Mouse (Mus musculus): ENCODE measurements around the gene Mok. TPM values are rescaled to one million over a fixed set of nuclear protein-coding genes. Genes with fewer than 3 reads are reported as not detected.

Gene Mok
- polyA plus RNA-seq, 1 experiment: not detected

DNA sequence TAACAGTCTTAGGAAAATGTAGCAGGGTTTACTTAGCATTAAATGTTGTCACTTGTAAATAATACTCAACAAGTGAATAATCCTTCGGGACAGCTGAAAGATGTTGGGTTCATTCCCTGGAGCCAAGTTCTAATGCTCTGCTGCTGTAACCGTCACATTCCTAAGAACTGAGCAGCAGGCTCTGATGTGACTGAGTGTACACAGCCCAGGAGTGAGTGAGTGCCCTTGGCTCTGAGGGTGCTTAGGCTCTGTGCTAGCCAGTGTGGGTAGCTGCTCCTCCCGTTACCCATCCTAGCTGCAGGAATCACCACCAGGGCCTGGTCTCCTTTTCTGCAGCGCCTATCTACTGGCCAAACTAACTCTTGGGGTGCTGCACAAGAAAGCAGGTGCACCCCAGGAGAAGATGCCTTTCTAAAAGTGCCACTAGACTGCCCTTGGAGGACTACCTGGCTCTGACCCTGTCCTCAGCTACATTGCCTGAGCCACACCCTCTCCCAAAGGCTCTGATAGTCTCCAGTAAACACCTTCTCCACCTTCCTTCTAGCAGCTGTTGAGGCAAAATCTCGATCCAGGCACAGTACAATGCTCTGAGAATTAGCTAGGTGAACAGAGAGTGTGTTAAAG, 38.0 kb downstream of the Mok start:
- TF ChIP-seq GATA1 (IDR thresholded peaks at IDR 0.05; ENCODE audit: low read length): no peak
- TF ChIP-seq TAL1 (IDR thresholded peaks at IDR 0.05; ENCODE audit: low read length): no peak
- H3K36me3 ChIP-seq (ENCODE audit: control insufficient read depth): peaks cover 23% of the 10 kb centered on the region
- peaks cover 6% of the 10 kb centered on the region for H3K4me1 ChIP-seq (ENCODE audit: control insufficient read depth)
- H3K4me3 ChIP-seq (replicated peaks): no peak overlapping the region
- no peaks in the 10 kb centered on the region for H3K27me3 ChIP-seq (ENCODE audit: control insufficient read depth)
- no peaks in the 10 kb centered on the region for H3K9me3 ChIP-seq (ENCODE audit: control insufficient read depth, low read length)

- peaks cover 6% of the 10 kb centered on the region for H3K4me1 ChIP-seq (ENCODE audit: control insufficient read depth)
- H3K9me3 ChIP-seq (ENCODE audit: control insufficient read depth, low read length): no peaks in the 10 kb centered on the region
- H3K4me3 ChIP-seq (replicated peaks): no peak overlapping the region
- H3K36me3 ChIP-seq (ENCODE audit: control insufficient read depth): peaks cover 25% of the 10 kb centered on the region
- no peak for TF ChIP-seq TAL1 (IDR thresholded peaks at IDR 0.05; ENCODE audit: low read length)
- no peaks in the 10 kb centered on the region for H3K27me3 ChIP-seq (ENCODE audit: control insufficient read depth)
Measured at GRCm38 (mm10) chr12:110801876-110802464, 38.8 kb downstream of the Mok start.

DNA sequence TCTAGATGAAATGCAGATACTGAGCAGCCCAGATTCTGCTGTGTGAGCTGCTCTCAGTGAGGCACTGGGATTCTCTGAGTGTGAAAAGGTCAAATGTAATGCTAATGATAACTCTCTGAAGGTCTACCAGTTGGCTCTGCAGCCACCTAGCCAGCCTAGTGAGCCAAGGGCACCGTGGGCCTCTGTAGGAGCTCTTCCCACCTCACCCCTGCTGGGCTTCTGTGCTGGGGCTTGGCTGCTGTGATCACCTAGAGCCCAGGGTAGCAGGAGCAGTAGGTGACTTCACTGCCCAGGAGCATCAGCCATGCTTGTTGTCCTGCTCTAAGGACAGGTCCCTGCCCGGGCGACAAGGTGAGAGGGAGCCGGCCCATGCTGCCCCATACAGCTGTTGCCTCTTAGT, 41.5 kb downstream of the Mok start:
- no peak for TF ChIP-seq TAL1 (IDR thresholded peaks at IDR 0.05; ENCODE audit: low read length)
- no peak for TF ChIP-seq GATA1 (IDR thresholded peaks at IDR 0.05; ENCODE audit: low read length)
- Histone ChIP-seq H3K4me3 (replicated peaks) (no peak overlapping the region), H3K9me3 (ENCODE audit: control insufficient read depth, low read length) (no peaks in the 10 kb centered on the region), H3K4me1 (ENCODE audit: control insufficient read depth) (peaks cover 6% of the 10 kb centered on the region), H3K27me3 (ENCODE audit: control insufficient read depth) (no peaks in the 10 kb centered on the region), H3K36me3 (ENCODE audit: control insufficient read depth) (peaks cover 27% of the 10 kb centered on the region)

GRCm38 (mm10) chr12:110797842-110798431, 42.8 kb downstream of the Mok start:
- Histone ChIP-seq H3K4me1 (ENCODE audit: control insufficient read depth) (peaks cover 6% of the 10 kb centered on the region), H3K9me3 (ENCODE audit: control insufficient read depth, low read length) (no peaks in the 10 kb centered on the region), H3K27me3 (ENCODE audit: control insufficient read depth) (no peaks in the 10 kb centered on the region), H3K36me3 (ENCODE audit: control insufficient read depth) (peaks cover 37% of the 10 kb centered on the region), H3K4me3 (replicated peaks) (no peak overlapping the region)
- TF ChIP-seq GATA1 (IDR thresholded peaks at IDR 0.05; ENCODE audit: low read length) (no peak), TAL1 (IDR thresholded peaks at IDR 0.05; ENCODE audit: low read length) (no peak)

DNA sequence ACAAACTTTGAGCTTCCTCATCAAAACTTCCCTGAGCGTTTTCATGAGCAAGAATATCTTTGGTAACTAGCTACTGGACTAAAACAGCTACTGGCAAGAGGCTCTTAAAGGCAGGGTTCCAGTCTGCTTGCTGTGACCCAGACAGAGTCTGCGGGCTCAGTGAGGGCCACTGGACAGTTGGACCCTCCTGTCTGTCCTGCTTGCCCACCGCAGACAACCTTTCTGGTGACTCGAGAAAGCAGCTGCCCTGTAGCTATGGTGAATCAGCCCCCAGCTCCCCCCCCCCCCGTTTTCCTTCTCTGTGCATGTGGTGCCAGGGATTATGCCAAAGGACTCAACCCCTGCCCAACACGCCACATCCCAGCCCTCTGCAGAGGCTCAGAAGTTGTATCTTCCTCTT, 43.5 kb downstream of the Mok start:
- Histone ChIP-seq H3K36me3 (ENCODE audit: control insufficient read depth) (peaks cover 43% of the 10 kb centered on the region), H3K9me3 (ENCODE audit: control insufficient read depth, low read length) (no peaks in the 10 kb centered on the region), H3K4me3 (replicated peaks) (no peak overlapping the region), H3K27me3 (ENCODE audit: control insufficient read depth) (no peaks in the 10 kb centered on the region), H3K4me1 (ENCODE audit: control insufficient read depth) (peaks cover 4% of the 10 kb centered on the region)
- TF ChIP-seq GATA1 (IDR thresholded peaks at IDR 0.05; ENCODE audit: low read length) (no peak), TAL1 (IDR thresholded peaks at IDR 0.05; ENCODE audit: low read length) (no peak)

DNA sequence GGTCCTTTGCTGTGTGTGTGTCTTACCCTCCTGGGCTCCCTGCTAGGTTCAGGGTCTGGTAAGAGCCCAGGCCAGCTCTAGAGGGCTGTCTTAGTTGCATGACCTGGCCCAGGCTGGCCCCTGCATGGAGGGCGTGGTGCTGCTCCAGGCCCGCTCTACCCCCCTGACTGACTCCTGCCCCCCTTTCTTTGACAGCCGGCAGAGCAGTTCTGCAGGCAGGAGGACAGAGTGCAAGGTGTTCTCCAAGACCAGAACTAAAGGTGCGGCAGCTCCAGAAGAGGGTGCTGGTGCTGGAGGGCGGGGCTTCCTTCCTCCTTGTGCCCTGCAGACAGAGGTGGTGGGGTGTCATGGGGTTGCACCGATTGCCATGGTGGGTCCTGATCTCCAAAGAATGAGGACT, 44.0 kb downstream of the Mok start:
- no peak overlapping the region for H3K4me3 ChIP-seq (replicated peaks)
- no peaks in the 10 kb centered on the region for H3K27me3 ChIP-seq (ENCODE audit: control insufficient read depth)
- no peaks in the 10 kb centered on the region; the same call in 1 of the 2 replicates for H3K4me1 ChIP-seq (ENCODE audit: control insufficient read depth)
- no peak for TF ChIP-seq TAL1 (IDR thresholded peaks at IDR 0.05; ENCODE audit: low read length)
- TF ChIP-seq GATA1 (IDR thresholded peaks at IDR 0.05; ENCODE audit: low read length): no peak
- H3K9me3 ChIP-seq (ENCODE audit: control insufficient read depth, low read length): no peaks in the 10 kb centered on the region
- H3K36me3 ChIP-seq (ENCODE audit: control insufficient read depth): peaks cover 40% of the 10 kb centered on the region

- H3K36me3 ChIP-seq (ENCODE audit: control insufficient read depth): peaks cover 46% of the 10 kb centered on the region
- H3K4me1 ChIP-seq (ENCODE audit: control insufficient read depth): peaks cover 3% of the 10 kb centered on the region; the same call in 1 of the 2 replicates
- no peak for TF ChIP-seq GATA1 (IDR thresholded peaks at IDR 0.05; ENCODE audit: low read length)
- no peak for TF ChIP-seq TAL1 (IDR thresholded peaks at IDR 0.05; ENCODE audit: low read length)
- no peak overlapping the region for H3K4me3 ChIP-seq (replicated peaks)
- H3K9me3 ChIP-seq (ENCODE audit: control insufficient read depth, low read length): no peaks in the 10 kb centered on the region
- H3K27me3 ChIP-seq (ENCODE audit: control insufficient read depth): no peaks in the 10 kb centered on the region
Measured at GRCm38 (mm10) chr12:110795035-110795434, 45.7 kb downstream of the Mok start.

- Histone ChIP-seq H3K9me3 (ENCODE audit: control insufficient read depth, low read length) (no peaks in the 10 kb centered on the region), H3K27me3 (ENCODE audit: control insufficient read depth) (no peaks in the 10 kb centered on the region), H3K4me3 (replicated peaks) (no peak overlapping the region), H3K4me1 (ENCODE audit: control insufficient read depth) (peaks cover 4% of the 10 kb centered on the region; the same call in 1 of the 2 replicates), H3K36me3 (ENCODE audit: control insufficient read depth) (peaks cover 54% of the 10 kb centered on the region)
- no peak for TF ChIP-seq GATA1 (IDR thresholded peaks at IDR 0.05; ENCODE audit: low read length)
- TF ChIP-seq TAL1 (IDR thresholded peaks at IDR 0.05; ENCODE audit: low read length): no peak
Measured at GRCm38 (mm10) chr12:110791026-110791425, 49.7 kb downstream of the Mok start.

DNA sequence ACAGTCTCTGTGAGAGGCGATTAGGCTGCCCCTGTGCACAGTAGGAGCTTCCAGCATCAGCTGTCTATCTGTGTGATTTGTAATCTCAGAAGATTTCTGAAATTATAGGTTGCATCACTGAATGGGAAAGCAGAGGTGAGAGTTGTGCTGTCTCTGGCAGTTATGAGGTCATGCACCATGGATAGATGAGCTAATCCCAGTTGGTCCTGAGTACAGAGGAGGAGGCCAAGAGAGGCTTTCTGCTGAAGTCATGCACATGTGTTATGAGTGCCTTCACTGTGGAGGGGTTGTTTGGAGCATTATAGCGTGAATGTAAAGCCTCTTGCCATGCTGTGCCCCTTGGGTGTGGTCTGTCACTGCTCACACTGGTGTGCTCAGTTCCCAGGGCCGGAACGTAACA, 50.2 kb downstream of the Mok start:
- peaks cover 54% of the 10 kb centered on the region for H3K36me3 ChIP-seq (ENCODE audit: control insufficient read depth)
- H3K4me3 ChIP-seq (replicated peaks): no peak overlapping the region
- no peaks in the 10 kb centered on the region for H3K9me3 ChIP-seq (ENCODE audit: control insufficient read depth, low read length)
- peaks cover 4% of the 10 kb centered on the region; the same call in 1 of the 2 replicates for H3K4me1 ChIP-seq (ENCODE audit: control insufficient read depth)
- no peak for TF ChIP-seq GATA1 (IDR thresholded peaks at IDR 0.05; ENCODE audit: low read length)
- H3K27me3 ChIP-seq (ENCODE audit: control insufficient read depth): no peaks in the 10 kb centered on the region

Measured in erythroblast, embryonic 14.5 days (primary cell).